Mouse (Mus musculus): ENCODE data around the gene Osbpl3. TPM values are rescaled to one million over a fixed set of nuclear protein-coding genes. Genes with fewer than 3 reads are reported as not detected.

The Osbpl3 gene
- polyA plus RNA-seq, 1 experiment from 2014 or later, result 9.7 TPM

DNA sequence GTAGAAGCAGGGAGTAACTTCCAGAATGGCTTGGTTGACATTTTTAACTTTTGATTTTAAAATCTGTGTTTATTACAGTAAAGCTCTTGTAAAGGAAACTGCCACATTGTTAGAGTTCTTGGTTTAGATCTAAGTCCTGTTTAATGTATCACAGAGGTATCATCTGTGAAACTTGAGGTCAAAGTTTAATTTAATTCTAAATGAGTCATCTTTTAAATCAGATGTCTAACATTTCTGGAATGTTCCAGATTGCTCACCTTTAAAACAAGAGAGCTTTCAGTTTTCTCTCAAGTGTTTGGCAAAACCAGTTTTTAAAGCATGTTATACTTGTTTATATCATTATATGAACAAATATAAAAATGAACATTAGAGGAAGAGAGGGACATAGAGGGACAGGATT, 4.2 kb upstream of the Osbpl3 start:
- Histone ChIP-seq H3K27ac (replicated peaks; ENCODE audit: low read depth, low read length) (no peak overlapping the region), H3K27me3 (replicated peaks; ENCODE audit: control insufficient read depth, insufficient read depth, low read length) (no peaks in the 10 kb centered on the region), H3K9me3 (ENCODE audit: control insufficient read depth, low read length) (no peaks in the 10 kb centered on the region), H3K4me2 (ENCODE audit: low read depth, low read length) (no peak overlapping the region), H3K4me1 (ENCODE audit: control insufficient read depth, insufficient read depth, low read length) (no peaks in the 10 kb centered on the region), H3K9ac (ENCODE audit: low read depth, low read length) (no peak overlapping the region), H3K36me3 (ENCODE audit: control insufficient read depth, insufficient read depth, low read length) (no peaks in the 10 kb centered on the region), H3K4me3 (ENCODE audit: low read depth, low read length) (no peak overlapping the region)
- ATAC-seq (ENCODE audit: low read depth), result no peak
- no peak for DNase-seq (ENCODE audit: low spot score)

DNA sequence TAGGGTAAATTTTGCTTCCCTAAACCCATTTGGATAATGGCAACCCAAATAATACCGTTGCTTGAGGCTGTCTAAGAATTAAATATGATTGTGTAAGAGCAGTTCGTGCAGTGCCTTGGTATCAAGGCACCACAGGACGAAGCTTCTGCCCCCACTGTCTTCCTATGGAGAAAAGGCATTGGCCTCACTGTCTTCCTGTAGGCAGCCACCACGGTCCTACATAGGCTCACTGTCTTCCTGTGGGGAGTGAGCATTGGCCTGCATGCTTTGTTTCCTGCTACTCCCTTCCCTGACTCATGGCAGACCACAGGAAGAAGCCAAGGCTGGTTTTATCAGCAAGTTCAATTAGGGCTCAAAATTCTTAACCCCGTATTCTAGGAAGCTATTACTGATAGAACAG, 3.3 kb upstream of the Osbpl3 start:
- DNase-seq (ENCODE audit: low spot score) (no peak), ATAC-seq (ENCODE audit: low read depth) (no peak)
- H3K36me3 ChIP-seq (ENCODE audit: control insufficient read depth, insufficient read depth, low read length), result no peaks in the 10 kb centered on the region

DNA sequence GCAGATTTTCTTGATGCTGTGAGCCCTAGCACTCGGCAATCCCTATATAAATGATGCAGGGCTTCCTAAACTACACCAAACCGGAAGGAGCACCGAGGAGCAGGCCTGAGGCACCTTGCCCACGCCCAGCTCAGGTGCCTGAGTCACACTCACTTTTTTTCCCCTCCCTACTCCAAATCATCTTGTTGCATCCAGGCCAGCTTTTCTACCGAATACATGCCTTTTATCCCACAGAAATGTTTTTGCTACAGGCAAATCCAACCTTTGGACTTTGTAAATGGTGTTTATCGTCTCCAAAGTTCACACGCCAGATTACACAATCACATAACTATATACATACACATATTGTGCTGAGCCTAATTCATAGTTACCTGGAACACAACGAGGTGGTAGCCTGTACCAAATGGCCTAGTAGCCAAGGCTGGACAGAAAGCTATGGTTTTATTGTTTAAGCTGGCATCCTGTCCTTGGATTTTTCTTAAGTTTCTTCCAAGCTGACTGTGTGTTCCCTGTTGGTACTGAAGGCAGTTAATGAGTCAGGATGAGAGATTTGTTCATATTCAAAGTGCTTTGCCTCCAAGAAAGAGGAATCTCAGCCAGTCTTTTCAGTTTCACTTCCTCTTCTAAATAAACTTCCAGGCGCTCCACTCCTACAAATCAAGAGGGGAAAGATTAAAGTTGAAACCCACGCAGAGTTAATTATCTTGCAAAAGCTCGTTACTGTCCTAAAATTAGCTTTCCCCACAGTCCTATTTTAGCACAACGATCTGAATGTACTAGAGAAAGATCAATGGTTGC, 1.7 kb upstream of the Osbpl3 start:
- no peaks in the 10 kb centered on the region for H3K9me3 ChIP-seq (ENCODE audit: control insufficient read depth, low read length)
- H3K4me3 ChIP-seq (ENCODE audit: low read depth, low read length), result no peak overlapping the region
- H3K27me3 ChIP-seq (replicated peaks; ENCODE audit: control insufficient read depth, insufficient read depth, low read length), result no peaks in the 10 kb centered on the region
- no peak overlapping the region for H3K9ac ChIP-seq (ENCODE audit: low read depth, low read length)
- no peaks in the 10 kb centered on the region for H3K36me3 ChIP-seq (ENCODE audit: control insufficient read depth, insufficient read depth, low read length)
- peaks cover 6% of the 10 kb centered on the region; the same call in 1 of the 2 replicates for H3K4me1 ChIP-seq (ENCODE audit: control insufficient read depth, insufficient read depth, low read length)
- WGBS, result 79% methylated on average over 12 of the region's 12 CpGs
- no peak for ATAC-seq (ENCODE audit: low read depth)
- no peak overlapping the region for H3K27ac ChIP-seq (replicated peaks; ENCODE audit: low read depth, low read length)
- no peak overlapping the region for H3K4me2 ChIP-seq (ENCODE audit: low read depth, low read length)
- DNase-seq (ENCODE audit: low spot score), result no peak

More for the DNA sequence above, 3.3 kb upstream of the Osbpl3 start:
- peaks cover 5% of the 10 kb centered on the region; the same call in 1 of the 2 replicates for H3K4me1 ChIP-seq (ENCODE audit: control insufficient read depth, insufficient read depth, low read length)
- H3K4me2 ChIP-seq (ENCODE audit: low read depth, low read length), result no peak overlapping the region
- H3K4me3 ChIP-seq (ENCODE audit: low read depth, low read length), result no peak overlapping the region
- no peaks in the 10 kb centered on the region for H3K27me3 ChIP-seq (replicated peaks; ENCODE audit: control insufficient read depth, insufficient read depth, low read length)
- no peak overlapping the region for H3K9ac ChIP-seq (ENCODE audit: low read depth, low read length)
- H3K27ac ChIP-seq (replicated peaks; ENCODE audit: low read depth, low read length), result no peak overlapping the region
- WGBS, result 75% methylated on average over 5 of the region's 5 CpGs
- no peaks in the 10 kb centered on the region for H3K9me3 ChIP-seq (ENCODE audit: control insufficient read depth, low read length)

DNA sequence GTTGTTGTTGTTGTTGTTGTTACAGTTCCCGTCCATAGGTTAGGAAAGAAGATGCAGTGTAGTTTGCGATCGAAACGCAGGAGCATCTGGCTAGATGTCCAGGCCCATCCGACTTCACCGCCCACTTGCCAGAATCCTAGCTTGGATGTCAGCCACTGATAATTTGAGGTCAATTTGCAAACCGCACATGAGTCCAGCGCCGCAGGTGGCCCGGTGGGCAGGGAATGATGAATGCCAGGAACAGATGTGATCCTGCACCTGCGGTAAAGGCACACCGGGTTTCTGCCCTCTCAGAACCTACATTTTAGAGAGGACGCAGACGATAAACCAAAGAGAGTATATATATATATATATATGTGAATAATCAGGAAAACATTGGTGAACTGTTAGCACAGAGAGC, 705 bp upstream of the Osbpl3 start:
- Histone ChIP-seq H3K27me3 (replicated peaks; ENCODE audit: control insufficient read depth, insufficient read depth, low read length) (no peaks in the 10 kb centered on the region), H3K36me3 (ENCODE audit: control insufficient read depth, insufficient read depth, low read length) (no peaks in the 10 kb centered on the region), H3K9ac (ENCODE audit: low read depth, low read length) (no peak overlapping the region), H3K27ac (replicated peaks; ENCODE audit: low read depth, low read length) (0 out of 2 replicates have a peak overlapping the region, but pooled peaks have one; percentile 10), H3K4me3 (ENCODE audit: low read depth, low read length) (peak overlapping the region; percentile 77), H3K4me2 (ENCODE audit: low read depth, low read length) (peak overlapping the region; percentile 93), H3K4me1 (ENCODE audit: control insufficient read depth, insufficient read depth, low read length) (peaks cover 11% of the 10 kb centered on the region; the same call in 1 of the 2 replicates), H3K9me3 (ENCODE audit: control insufficient read depth, low read length) (no peaks in the 10 kb centered on the region)
- DNase-seq (ENCODE audit: low spot score) (no peak), ATAC-seq (ENCODE audit: low read depth) (no peak)
- WGBS, result 48% methylated on average over 14 of the region's 14 CpGs

DNA sequence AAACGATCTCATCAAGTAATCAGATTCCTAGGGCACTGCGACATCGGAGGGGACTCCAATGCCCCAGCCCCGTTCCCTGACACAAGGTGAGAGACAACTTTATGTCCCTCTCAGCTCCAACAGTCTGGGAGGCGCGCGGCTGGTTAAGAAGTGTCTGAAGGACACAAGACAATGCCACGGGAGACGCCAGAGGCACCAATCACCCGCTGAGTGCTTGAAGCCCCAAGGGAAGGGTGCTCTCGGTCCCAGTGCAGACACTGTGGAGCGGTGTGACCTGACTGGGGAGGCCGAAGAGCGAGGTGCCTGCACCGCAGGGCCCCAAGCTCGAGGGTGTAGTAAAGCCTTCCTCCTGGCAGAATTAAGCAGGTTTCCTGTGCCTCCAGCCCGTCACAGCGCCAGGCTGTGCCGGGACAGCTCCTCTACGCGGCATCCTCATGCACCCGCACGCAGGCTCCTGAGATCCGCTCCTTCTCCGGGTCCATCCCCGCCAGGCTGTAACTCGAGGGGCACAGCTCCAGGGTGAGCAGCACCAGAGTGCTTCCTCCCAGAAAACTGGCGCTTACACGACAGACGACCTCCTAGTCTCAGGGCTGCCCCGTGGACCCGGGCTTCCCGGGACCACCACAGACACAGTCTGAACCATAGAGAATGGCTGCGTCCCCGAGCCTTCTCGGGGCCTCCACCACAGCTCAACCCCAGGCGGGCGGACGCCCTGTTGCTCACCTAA, 736 bp downstream of the Osbpl3 start:
- H3K4me1 ChIP-seq (ENCODE audit: control insufficient read depth, insufficient read depth, low read length), result peaks cover 11% of the 10 kb centered on the region; the same call in 1 of the 2 replicates
- ATAC-seq (ENCODE audit: low read depth) (peak; percentile 31), DNase-seq (ENCODE audit: low spot score) (peak; percentile 65)
- peak overlapping the region; percentile 79 for H3K9ac ChIP-seq (ENCODE audit: low read depth, low read length)
- H3K4me3 ChIP-seq (ENCODE audit: low read depth, low read length), result peak overlapping the region; percentile 77
- H3K9me3 ChIP-seq (ENCODE audit: control insufficient read depth, low read length), result no peaks in the 10 kb centered on the region
- WGBS, result under 1% methylated on average over 31 of the region's 39 CpGs
- peak overlapping the region; percentile 81 for H3K27ac ChIP-seq (replicated peaks; ENCODE audit: low read depth, low read length)
- H3K36me3 ChIP-seq (ENCODE audit: control insufficient read depth, insufficient read depth, low read length), result no peaks in the 10 kb centered on the region
- H3K27me3 ChIP-seq (replicated peaks; ENCODE audit: control insufficient read depth, insufficient read depth, low read length), result no peaks in the 10 kb centered on the region
- H3K4me2 ChIP-seq (ENCODE audit: low read depth, low read length), result peak overlapping the region; percentile 93

DNA sequence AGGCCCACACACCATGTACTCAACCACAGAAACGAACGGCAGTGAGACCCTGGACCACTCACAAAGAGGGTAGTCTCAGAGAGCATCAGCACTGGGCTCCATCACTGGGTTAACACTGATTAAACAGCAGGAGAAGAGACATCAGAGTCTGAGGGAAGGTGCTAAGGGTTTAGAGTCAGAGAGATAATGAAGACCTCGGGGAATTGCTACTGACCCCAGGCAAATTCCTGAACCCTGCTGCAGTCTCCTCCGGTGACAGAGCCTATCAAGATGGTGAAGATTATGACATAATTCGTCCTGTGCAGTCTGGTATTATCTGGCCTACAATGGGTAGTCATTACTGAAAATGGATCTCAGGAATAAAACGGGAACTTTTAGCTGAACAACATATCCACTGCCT, 2.4 kb downstream of the Osbpl3 start:
- Histone ChIP-seq H3K36me3 (ENCODE audit: control insufficient read depth, insufficient read depth, low read length) (no peaks in the 10 kb centered on the region), H3K27me3 (replicated peaks; ENCODE audit: control insufficient read depth, insufficient read depth, low read length) (no peaks in the 10 kb centered on the region), H3K9ac (ENCODE audit: low read depth, low read length) (no peak overlapping the region), H3K27ac (replicated peaks; ENCODE audit: low read depth, low read length) (no peak overlapping the region), H3K4me1 (ENCODE audit: control insufficient read depth, insufficient read depth, low read length) (peaks cover 11% of the 10 kb centered on the region; the same call in 1 of the 2 replicates), H3K9me3 (ENCODE audit: control insufficient read depth, low read length) (no peaks in the 10 kb centered on the region), H3K4me2 (ENCODE audit: low read depth, low read length) (0 out of 2 replicates have a peak overlapping the region, but pooled peaks have one; percentile 4), H3K4me3 (ENCODE audit: low read depth, low read length) (no peak overlapping the region)
- no peak for DNase-seq (ENCODE audit: low spot score)
- no peak for ATAC-seq (ENCODE audit: low read depth)
- 43% methylated on average over 6 of the region's 6 CpGs for WGBS

DNA sequence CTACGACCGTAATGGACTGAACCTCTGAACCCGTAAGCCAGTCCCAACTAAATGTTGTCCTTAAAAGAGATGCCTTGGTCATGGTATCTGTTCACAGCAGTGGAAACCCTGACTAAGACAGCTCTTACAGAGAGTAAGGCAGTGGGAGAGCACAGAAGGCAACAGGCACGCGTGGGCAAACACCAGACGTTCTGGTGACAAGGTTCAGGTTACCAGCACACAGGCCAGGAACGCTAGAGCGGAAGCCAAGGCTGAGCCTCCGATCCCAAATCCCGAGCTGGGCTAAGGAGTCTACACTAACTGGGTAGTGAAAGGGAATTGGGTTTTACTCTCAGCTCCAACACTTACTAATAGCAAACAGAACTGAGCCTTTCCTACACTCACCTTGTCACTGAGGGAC, 3.8 kb downstream of the Osbpl3 start:
- ATAC-seq (ENCODE audit: low read depth), result no peak
- no peak overlapping the region for H3K4me2 ChIP-seq (ENCODE audit: low read depth, low read length)
- 79% methylated on average over 10 of the region's 10 CpGs for WGBS

DNA sequence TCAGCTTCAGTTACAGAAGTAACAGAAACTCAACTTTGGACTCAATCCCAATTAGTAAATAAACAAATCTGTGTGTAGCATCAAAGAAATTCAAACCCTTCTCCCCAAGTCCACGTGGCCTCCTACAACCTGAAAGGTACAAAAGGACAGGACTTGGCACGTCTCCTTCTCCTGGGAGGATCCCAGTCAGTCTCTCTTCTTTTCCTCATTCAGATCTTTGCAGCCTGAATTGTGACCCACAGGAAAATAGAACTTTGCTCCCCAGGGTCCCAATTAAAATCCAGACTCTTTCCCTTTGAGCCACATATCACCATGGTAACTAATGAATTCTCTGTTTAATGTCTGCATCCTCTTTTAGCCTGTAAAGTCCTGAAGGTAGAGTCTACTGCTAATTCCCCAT, 10.4 kb downstream of the Osbpl3 start:
- H3K36me3 ChIP-seq (ENCODE audit: control insufficient read depth, insufficient read depth, low read length), result no peaks in the 10 kb centered on the region
- H3K9me3 ChIP-seq (ENCODE audit: control insufficient read depth, low read length), result no peaks in the 10 kb centered on the region
- WGBS, result 57% methylated on average over 2 of the region's 2 CpGs
- no peaks in the 10 kb centered on the region for H3K27me3 ChIP-seq (replicated peaks; ENCODE audit: control insufficient read depth, insufficient read depth, low read length)
- H3K4me2 ChIP-seq (ENCODE audit: low read depth, low read length), result no peak overlapping the region
- no peak overlapping the region for H3K27ac ChIP-seq (replicated peaks; ENCODE audit: low read depth, low read length)
- no peak overlapping the region for H3K9ac ChIP-seq (ENCODE audit: low read depth, low read length)
- DNase-seq (ENCODE audit: low spot score), result peak; percentile 57
- peak; percentile 49; the same call in 1 of the 2 replicates for ATAC-seq (ENCODE audit: low read depth)
- no peak overlapping the region for H3K4me3 ChIP-seq (ENCODE audit: low read depth, low read length)
- no peaks in the 10 kb centered on the region for H3K4me1 ChIP-seq (ENCODE audit: control insufficient read depth, insufficient read depth, low read length)

More for the DNA sequence above, 3.8 kb downstream of the Osbpl3 start:
- Histone ChIP-seq H3K27ac (replicated peaks; ENCODE audit: low read depth, low read length) (no peak overlapping the region), H3K9me3 (ENCODE audit: control insufficient read depth, low read length) (no peaks in the 10 kb centered on the region), H3K27me3 (replicated peaks; ENCODE audit: control insufficient read depth, insufficient read depth, low read length) (no peaks in the 10 kb centered on the region), H3K4me1 (ENCODE audit: control insufficient read depth, insufficient read depth, low read length) (peaks cover 11% of the 10 kb centered on the region; the same call in 1 of the 2 replicates), H3K9ac (ENCODE audit: low read depth, low read length) (no peak overlapping the region), H3K36me3 (ENCODE audit: control insufficient read depth, insufficient read depth, low read length) (no peaks in the 10 kb centered on the region), H3K4me3 (ENCODE audit: low read depth, low read length) (no peak overlapping the region)
- no peak for DNase-seq (ENCODE audit: low spot score)
